Mouse (Mus musculus) heart, postnatal 25 days (tissue): Measurements from ENCODE around the gene AC124502.3. TPM values are rescaled to one million over a fixed set of nuclear protein-coding genes. Genes with fewer than 3 reads are reported as not detected.
A peak's percentile ranks its signal among the peaks of the same experiment; 100 is the strongest.

Source experiments
- DNase-seq: peaks from one replicate; pipeline ENCODE4 v3.0.0; 2022; ENCODE audit warnings: low spot score
- intact Hi-C: fragments of 180-260 bp; cut with DNase I; formaldehyde crosslinking; loops from one replicate; pipeline ENCODE4 v1.15.1; 2025
- total RNA-seq, 2 experiments: library from RNA; stranded (reverse); gene quantifications; 2 replicates each; pipeline ENCODE4 v1.2.3; 2021

Gene AC124502.3
- total RNA-seq, 2 experiments from 2014 or later = 2.2 TPM

DNA sequence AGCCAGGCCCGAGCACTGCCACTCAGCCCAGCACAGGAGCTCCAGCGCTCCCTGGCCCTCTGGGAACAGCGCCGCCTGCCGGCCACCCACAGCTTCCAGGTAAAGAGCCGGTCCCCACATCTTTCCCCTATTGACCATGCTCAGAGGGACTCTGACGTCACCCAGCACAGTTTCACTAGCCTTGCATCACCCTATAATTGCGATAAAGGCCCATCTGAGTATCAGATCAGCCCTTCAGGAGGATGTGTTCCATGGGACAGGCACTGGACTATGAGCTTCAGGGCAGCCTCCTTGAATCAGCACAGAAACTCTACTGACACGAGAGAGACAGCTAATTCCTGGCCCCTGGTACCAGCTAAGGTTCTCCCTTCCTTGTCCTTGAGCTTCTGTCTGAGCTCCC is 15.2 kb downstream of the AC124502.3 start:
- DNase-seq = no peak
- intact Hi-C loops = no loop called here

DNA sequence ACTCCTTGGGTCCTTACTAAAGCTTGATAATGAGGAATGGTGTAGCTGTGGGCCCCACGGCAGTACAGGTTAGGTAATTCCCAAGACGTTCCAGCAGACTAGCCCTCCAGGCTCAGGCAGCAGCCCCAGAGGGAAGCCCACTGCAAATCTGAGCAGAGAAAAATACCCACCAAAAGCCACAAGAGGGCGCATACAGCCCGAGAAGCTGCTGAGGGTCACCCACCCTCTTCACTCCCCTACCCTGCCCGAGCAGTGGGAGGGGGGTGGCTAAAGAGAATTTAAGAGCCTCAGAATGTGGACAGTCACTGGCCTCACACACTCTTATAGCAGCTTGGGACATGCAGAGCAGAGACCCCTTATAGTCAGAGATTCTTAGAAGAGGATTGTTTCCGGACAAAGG is 17.6 kb downstream of the AC124502.3 start:
- intact Hi-C loops = loop anchor here (1.0 kb wide), 1 partner anchor 17 kb away; no protein-coding TSS in a partner anchor

DNA sequence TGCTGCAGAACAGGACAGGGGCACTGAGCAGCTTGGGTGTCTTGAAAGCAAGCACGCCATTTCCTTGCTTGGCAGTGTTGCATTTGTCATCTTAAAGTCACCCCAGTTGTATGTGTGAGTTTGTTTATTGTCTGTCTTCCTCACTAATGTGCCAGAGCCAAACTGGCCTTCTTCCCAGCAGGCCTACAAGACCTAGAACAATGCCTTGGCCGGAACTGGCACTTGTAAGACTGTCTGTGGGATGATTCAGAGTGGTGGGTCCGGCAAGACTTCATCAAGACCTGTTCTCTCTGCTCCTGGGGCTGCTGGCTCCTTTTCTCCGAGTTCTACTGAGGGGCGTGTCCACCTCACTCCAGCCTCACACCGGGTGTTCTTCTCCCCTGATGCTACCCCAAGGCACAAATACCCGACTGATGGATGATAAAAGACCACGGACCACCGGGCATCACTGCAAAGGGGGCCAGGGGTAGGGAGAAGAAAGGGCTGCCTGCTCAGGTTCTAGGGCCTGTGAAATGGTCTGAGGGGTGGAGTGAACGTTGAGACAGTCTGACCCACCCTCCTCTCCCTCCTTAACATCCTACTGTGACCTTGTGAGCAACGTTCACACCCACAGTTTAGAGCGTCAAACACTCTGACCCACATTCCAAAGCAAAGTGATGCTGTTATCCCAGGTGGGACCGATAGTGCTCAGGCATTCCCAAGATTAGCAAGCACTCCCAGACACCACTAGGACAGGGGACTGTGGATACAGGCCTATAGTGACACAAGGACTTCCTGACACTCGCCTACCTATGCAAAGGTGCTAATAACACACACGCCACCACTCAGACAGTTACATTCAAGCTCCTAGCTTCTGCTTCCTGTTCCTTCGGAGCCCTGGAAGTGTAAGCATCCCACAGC is 19.4 kb downstream of the AC124502.3 start:
- no peak for DNase-seq
- intact Hi-C loops = no loop called here

More for the DNA sequence above, 17.6 kb downstream of the AC124502.3 start:
- no peak for DNase-seq

DNA sequence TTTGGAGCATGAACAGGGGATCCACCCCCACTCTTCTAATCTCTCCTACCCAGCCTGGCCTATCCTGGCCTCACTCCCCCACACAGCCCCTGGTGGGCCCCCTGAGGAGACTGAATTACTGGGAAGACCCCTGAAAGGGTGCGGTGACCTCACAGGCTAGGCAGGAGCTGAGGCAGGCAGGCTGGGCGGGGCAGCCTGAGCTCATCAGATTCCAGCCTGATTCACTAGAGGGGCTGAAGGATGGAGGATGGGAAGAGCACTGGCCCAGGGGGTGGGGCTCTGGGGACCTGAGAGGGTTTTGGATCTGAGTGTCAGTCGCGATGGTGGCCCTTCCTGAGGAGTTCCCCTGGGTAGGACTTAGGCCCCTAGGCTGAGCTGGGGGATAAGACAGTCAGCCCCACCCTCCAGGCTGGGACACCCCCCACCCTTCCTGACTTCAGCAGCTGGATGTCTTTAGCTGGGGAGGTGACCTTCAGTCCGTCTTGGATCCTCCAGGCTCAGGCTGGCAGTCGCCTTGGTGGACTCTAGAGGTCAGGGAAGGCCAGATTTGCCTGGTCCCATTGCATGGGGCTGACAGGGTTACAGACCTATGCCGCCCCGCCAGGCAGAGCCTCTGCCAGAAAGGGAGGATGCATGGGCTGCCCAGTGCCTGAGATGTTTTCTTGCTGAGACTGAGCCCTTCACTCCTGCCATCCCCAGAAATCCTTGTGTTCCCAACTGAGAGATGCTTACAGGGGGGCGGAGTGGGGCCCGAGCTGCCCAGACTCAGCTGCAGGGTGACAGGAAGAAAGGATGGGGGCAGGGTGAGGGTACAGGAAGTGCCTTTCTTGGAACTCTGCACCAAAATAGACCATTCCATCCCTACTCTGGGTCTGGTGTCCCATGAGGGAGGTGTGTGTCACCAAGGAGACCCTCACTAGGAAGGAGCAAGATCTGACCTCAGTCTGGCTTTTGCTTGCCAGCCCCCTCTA is 20.4 kb downstream of the AC124502.3 start:
- peak; percentile 27 for DNase-seq
- intact Hi-C loops = no loop called here

DNA sequence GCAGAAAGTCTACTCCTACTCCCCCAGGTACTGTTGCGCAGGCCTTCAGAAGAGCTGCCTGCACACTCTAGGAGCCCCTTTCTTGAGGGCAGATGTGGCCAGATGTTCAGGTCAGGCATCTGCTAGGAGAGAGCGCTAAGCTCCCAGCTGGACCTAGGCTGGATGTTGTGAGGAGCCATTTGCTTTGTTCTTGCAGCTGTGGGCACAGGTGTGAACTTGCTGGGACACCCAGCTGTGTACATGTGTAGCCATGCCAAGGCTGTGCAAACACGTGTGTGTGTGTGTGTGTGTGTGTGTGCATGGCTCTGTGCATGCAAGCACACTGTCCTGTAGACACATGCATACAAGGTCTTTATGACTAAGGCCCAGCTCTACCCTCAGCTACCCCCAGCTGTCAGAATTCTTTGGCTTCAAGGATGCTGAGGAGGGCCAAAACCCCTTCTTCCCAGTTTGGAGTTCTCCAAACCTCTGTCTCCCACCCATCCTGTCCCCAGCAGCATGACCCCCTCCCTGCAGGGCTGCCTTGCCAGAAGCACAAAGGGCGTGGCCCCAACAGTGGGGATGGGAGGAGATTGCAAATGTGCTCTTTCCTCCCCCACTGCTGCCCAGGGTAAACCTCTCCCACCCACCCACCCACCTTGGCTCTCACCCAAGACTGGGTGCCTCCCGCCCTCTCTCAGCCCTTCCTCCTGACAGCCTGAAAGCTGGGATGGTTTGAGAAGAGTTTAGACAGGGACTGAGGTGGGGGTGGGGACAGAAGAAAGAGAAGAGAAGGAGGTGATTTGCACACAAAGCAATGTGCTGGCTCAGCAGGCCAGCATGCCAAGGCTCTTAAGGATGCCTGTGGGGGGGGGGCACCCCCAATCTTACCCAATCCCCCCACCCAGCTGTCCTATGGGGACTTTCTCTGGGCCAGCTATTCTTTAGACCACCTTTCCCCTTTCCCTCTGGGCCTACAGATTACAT is 22.0 kb downstream of the AC124502.3 start:
- DNase-seq = peak; percentile 40
- intact Hi-C loops = no loop called here

DNA sequence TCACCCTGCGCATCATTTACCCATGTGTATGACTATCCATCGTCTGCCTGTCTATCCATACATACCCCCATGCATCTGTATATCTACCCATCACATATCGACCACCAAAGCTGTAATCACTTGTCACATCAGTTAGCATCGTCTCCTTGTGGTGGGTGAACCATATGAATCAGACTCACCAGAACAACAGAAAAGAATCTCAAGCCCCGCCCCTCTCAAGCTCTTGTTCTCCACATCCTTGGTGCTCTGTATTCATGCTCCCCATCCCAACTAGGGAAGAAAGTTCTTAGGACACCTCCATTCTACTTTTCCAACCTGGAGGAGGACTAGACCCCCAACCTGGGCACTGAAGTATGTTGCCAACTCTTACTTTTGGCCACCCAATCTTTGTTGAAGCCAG is 23.4 kb downstream of the AC124502.3 start:
- intact Hi-C loops = no loop called here
- no peak for DNase-seq

DNA sequence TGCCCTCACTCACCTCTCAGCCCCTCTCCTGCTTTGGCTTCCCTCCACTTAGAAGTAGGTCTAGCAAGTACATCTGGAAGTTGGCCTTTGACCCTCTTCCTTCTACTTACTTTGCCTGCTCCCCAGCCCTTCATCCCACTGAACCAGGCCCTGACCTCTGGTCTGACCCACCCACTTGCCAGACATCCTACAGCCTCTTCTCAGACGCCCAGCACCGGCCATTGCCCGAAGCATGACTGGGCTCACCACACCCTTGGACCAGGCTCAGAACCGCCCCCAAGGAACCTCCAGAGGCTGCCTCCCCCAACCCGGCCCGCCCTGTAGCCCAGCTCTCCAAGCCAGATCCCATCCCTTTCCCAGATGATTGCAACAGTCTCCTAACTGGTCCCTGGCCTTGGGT is 23.8 kb downstream of the AC124502.3 start:
- no peak for DNase-seq
- intact Hi-C loops = no loop called here

DNA sequence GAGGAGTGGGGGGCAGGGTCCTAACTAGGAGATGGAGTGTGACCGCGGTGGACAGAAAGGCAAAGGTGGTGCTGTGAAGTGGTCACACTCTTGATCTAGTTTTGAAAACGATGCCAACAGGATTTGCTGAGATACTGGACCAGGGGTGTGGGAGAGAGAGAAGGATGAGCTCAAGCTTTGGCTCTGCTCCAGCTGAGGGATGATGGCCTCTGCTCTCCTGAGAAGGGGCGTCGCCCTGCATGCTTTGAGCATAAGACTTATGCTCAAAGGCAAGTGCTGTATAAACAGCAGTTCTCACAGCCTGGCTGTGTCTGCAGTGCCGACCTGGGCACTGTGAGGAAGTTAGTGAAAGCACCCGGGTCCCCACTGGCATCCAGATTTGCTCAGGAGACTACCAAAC is 26.4 kb downstream of the AC124502.3 start:
- no peak for DNase-seq
- intact Hi-C loops = no loop called here

DNA sequence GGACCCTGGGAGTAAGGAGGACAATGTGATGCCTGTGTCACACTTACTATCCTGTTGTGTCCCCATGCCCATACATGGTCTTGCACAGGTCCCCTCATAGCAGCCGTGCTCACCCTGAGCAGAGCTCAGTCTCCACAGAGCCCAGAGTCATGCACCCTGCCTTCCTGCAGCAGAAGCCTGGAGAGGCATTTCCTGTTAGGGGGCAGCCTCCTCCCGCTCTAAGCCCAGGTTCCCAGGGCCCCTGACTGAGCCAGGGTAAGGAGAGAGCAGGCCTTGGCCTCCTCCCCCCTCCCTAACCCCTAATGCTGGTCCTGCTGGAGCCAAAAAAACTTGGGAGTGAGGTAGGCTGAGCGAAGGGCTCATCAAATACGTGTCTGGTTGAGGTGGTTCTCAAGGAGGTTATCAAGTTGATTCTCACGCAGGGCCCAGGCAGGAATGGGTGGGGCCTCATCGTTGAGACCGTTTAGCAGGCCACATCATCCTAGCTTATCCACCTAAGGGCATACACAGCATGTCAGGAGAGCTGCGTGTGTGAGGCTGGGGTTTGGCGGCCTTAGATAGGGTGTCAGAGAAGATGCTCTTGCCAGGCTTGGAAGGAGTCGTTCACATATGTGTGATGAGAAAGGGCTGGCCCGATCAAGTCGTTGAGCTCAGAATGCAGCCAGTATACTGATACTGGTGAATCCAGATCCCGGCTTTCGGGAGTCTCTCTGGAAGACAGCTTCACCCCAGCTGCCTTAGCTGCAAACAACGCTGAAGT is 28.5 kb downstream of the AC124502.3 start:
- DNase-seq = no peak
- intact Hi-C loops = no loop called here

DNA sequence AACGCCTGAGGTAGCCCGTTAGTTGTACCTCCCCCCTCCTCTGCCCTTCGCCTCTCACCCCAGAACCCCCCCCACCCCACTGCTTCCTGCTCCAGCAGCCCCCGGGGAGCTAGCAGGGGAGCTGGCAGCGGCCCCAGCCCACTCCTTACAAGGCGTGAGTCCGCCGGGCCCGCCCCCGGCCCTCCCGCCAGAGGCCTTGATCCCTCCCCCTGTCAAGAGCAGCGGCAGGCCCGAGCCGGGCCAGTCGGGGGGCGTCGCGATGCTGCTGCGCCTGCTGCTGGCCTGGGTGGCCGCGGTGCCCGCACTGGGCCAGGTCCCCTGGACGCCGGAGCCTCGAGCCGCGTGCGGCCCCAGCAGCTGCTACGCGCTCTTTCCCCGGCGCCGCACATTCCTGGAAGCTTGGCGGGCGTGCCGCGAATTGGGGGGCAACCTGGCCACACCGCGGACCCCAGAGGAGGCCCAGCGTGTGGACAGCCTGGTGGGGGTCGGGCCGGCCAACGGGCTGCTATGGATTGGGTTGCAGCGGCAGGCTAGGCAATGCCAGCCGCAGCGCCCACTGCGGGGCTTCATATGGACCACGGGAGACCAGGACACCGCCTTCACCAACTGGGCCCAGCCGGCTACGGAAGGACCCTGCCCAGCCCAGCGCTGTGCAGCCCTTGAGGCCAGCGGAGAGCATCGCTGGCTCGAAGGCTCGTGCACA is 29.3 kb downstream of the AC124502.3 start, which contains the start of gene Cd248:
TSS of gene Cd248 (plus strand) at position 212 of the 703 bp plus-strand sequence.
- intact Hi-C loops = no loop called here
- peak; percentile 75 for DNase-seq

DNA sequence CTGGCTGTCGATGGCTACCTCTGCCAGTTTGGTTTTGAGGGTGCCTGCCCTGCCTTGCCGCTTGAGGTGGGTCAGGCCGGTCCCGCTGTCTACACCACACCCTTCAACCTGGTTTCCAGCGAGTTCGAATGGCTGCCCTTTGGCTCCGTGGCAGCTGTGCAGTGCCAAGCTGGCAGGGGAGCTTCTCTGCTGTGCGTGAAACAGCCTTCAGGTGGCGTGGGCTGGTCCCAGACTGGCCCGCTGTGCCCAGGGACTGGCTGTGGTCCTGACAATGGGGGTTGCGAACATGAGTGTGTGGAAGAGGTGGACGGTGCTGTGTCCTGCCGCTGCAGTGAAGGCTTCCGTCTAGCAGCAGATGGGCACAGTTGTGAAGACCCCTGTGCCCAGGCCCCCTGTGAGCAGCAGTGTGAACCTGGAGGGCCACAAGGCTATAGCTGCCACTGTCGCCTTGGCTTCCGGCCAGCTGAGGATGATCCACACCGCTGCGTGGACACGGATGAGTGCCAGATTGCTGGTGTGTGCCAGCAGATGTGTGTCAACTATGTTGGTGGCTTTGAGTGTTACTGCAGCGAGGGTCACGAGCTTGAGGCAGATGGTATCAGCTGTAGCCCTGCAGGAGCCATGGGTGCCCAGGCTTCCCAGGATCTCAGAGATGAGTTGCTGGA is 30.0 kb downstream of the AC124502.3 start:
- no peak for DNase-seq
- intact Hi-C loops = no loop called here

DNA sequence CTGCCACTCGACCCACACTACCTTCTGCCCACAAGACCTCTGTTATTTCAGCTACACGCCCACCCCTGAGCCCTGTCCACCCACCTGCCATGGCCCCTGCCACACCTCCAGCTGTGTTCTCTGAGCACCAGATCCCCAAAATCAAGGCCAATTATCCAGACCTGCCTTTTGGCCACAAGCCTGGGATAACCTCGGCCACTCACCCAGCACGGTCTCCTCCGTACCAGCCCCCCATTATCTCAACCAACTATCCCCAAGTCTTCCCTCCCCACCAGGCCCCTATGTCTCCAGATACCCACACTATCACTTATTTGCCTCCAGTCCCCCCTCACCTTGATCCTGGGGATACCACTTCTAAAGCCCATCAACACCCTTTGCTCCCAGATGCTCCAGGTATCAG is 30.8 kb downstream of the AC124502.3 start:
- intact Hi-C loops = no loop called here
- DNase-seq = no peak

DNA sequence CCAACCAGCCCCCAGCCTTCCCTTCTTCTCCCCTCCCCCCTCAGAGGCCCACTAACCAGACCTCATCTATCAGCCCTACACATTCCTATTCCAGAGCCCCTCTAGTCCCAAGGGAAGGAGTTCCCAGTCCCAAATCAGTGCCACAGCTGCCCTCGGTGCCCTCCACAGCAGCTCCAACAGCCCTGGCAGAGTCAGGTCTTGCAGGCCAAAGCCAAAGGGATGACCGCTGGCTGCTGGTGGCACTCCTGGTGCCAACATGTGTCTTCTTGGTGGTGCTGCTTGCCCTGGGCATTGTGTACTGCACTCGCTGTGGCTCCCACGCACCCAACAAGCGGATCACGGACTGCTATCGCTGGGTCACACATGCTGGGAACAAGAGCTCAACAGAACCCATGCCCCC is 31.3 kb downstream of the AC124502.3 start:
- no peak for DNase-seq
- intact Hi-C loops = no loop called here

DNA sequence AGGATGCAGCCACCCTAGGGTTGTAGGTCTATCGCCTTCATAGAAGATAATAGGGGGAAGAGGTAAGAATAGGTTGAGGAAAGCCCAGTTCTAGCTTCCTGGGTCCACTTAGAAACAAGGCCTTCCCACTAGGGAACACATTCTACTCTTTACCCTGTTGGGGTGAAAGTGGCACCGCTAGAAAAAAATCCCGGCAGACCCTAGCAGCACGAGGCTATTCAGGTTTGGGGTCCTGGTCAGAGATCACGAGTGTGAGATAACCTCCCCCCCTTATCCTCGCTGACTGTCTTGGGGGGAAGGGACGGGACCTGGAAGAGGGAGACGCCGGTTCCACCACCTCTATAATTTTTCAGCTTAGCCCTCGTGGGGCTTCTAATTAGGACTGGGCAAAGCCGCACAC is 32.4 kb downstream of the AC124502.3 start:
- intact Hi-C loops = no loop called here
- no peak for DNase-seq

DNA sequence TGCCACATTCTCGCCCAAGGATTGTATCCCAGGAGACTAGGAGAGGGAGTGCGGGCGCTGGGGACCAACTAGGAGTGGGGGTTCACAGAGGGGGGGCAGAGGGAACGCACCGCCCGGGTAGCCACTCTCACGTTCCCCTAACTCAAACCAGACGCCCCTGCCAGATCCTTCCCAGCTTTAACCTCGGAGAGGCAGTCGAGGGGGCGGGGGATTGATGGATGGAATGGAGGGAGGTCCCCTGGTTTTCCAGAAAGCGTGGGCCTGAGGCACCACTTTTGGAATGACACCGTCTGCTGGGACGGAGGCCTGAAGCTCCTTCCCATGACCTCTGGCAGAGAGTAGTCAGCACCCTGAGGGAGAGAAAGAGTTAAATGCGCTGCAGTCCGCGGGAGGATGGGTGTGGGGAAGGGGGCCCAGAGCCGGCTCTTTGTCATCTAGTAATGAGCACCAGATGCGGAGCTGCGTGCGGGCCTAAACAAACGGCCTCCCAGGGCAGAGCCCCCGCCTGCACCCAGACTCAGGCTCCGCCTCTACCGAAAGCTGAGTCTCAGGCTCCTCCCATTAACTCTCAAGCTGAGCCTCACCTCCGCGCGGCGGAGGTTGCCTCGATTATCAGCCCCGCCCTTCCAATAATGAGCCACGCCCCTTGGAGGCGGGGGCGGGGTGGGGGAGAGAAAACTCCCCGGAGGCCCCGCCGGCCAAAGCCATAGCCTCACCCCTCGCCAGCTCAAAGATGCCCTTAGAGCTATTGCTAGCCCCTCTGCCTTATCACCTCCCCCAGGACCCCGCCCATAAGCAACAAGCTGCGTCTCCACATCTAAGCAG is 33.1 kb downstream of the AC124502.3 start:
- intact Hi-C loops = loop anchor here (2.0 kb wide), 1 partner anchor 57 kb away; no protein-coding TSS in a partner anchor
- peak; percentile 77 for DNase-seq

DNA sequence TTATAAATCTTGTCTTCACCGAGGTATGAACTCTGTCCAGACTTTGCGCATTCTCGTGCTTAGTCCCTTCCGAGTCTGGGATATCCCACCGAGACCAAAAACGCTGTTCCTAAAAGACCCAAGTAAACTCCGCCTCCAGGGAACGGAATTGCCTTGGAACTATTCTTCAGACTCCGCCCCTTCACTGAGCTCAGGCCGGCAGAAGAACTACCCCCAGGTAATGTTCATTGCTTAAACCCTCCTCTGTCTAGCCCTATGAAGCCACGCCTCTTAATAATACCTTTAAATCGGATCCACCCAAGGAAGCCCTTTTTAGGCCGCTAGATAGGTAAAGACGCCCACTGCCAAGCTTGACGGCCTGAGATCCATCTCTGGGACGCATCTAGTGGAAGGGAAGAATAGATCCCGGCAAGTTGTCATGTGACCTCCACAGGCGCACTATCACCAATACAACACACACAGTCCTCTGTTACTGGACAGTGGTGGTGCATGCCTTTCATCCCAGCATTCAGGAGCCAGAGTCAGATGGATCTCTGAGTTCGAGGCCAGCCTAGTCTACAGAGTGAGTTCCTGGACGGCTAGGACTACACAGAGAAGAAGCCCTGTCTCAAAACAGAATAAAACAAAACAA is 33.8 kb downstream of the AC124502.3 start:
- intact Hi-C loops = loop anchor here (1.0 to 2.0 kb wide), 2 partner anchors 16 to 58 kb away; no protein-coding TSS in a partner anchor
- DNase-seq = no peak
